Comparison of ENCODE assay signal across 1 mouse cellular context in the genomic region with DNA sequence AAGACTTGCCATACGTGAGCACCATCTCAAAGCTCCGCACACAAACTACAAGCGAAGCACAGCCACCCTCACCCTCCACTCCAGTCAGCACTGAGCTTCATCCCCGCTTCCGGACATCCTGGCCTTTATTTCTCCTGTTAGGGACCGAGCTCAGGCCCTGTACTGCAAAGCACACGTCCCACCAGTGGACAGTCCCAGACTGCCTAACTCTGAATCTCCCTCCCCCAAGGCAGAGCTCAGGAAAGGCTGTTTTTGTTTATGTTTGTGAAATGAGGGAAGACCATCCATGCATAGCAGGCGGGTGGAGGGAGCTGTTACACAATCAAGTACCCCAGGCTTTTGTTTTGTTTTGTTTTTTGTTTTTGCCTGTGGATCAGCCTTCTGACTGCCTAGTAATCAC.
TF ChIP-seq lines count a peak whose summit lies in the region.

No protein-coding gene starts in this region.

TF ChIP-seq in myocyte, 11 proteins besides CTCF, POLR2A, EP300 and RAD21:
- TF ChIP-seq REST (IDR thresholded peaks at IDR 0.05; ENCODE audit: insufficient read depth, insufficient read length), result no peak
- no peak for TF ChIP-seq TCF12 (IDR thresholded peaks at IDR 0.05; ENCODE audit: insufficient read depth, poor library complexity, severe bottlenecking)
- TF ChIP-seq TCF3 (IDR thresholded peaks at IDR 0.05; ENCODE audit: insufficient read length, low read depth), result no peak
- TF ChIP-seq SRF (IDR thresholded peaks at IDR 0.05; ENCODE audit: control insufficient read depth, insufficient read length, low read depth), result no peak
- no peak for TF ChIP-seq MAX (IDR thresholded peaks at IDR 0.05; ENCODE audit: low read depth)
- no peak for TF ChIP-seq MYOG (IDR thresholded peaks at IDR 0.05; ENCODE audit: control insufficient read depth in 1 of 3, insufficient read depth in 1 of 3, insufficient read length in 2 of 3, low read depth in 2 of 3)
- no peak for TF ChIP-seq USF1 (IDR thresholded peaks at IDR 0.05; ENCODE audit: low read depth)
- no peak for TF ChIP-seq POLR2AphosphoS2 (IDR thresholded peaks at IDR 0.05; ENCODE audit: insufficient read length, low read depth)
- no peak for TF ChIP-seq E2F4 (IDR thresholded peaks at IDR 0.05; ENCODE audit: insufficient read depth)
- TF ChIP-seq CEBPB (IDR thresholded peaks at IDR 0.05; ENCODE audit: insufficient read depth, poor library complexity, severe bottlenecking), result no peak
- no peak for TF ChIP-seq MYOD1 (IDR thresholded peaks at IDR 0.05; ENCODE audit: control insufficient read depth in 1 of 3, insufficient read length in 2 of 3, low read depth in 2 of 3)
